Mouse (Mus musculus): Measurements from ENCODE around the gene Dppa3.

DNA sequence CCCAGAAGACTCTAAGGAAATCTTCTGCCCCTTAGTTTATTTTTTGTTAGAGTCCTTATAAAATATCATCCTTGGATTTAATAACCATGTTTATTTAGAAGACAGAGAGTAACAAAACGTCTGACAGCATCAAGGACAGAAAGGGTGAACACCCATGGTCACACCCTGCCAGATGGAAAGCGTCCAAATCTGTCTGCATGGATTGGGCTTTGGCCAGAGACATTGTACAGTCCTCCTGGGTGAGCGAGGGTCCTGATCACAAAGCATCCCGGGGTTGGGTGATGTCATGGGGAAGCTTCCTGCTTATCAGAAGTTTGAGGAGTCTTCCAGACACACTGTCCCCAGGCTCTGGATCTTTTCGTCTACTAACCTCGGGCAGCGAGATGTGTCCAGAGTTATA is 39.7 kb downstream of the Dppa3 start:
- TF ChIP-seq CTCF (IDR thresholded peaks at IDR 0.05; ENCODE audit: low read depth, low read length) (no peak), POLR2A (IDR thresholded peaks at IDR 0.05; ENCODE audit: borderline replicate concordance, low read depth, low read length) (no peak)

Data from bone marrow macrophage, adult 2 months (primary cell).